Mouse (Mus musculus) neural tube, embryonic 15.5 days (tissue): ENCODE measurements around the gene Itsn1. TPM values are rescaled to one million over a fixed set of nuclear protein-coding genes. Genes with fewer than 3 reads are reported as not detected.

Source experiments
- ATAC-seq: fragments of 200-750 bp; cut with Nextera tagmentation; 2 replicates; pipeline ENCODE4 v1.8.0; 2017; ENCODE audit warnings: mild to moderate bottlenecking, moderate TSS enrichment, moderate library complexity; ENCODE audit not compliant: low FRiP score
- H3K27ac ChIP-seq: fragments of 300-500 bp; sonication (generic); replicated peaks from 2 replicates; pipeline ENCODE4 v1.5.1; 2015; ENCODE audit warnings: mild to moderate bottlenecking, inconsistent platforms
- H3K27me3 ChIP-seq: fragments of 300-500 bp; sonication (generic); replicated peaks from 2 replicates; pipeline ENCODE4 v1.6.1; 2015; ENCODE audit warnings: inconsistent platforms
- H3K36me3 ChIP-seq: fragments of 300-500 bp; sonication (generic); 2 replicates; pipeline ENCODE4 v1.6.1; 2015; ENCODE audit warnings: inconsistent platforms
- H3K4me1 ChIP-seq: fragments of 300-500 bp; sonication (generic); 2 replicates; pipeline ENCODE4 v1.6.1; 2015; ENCODE audit warnings: inconsistent platforms
- H3K4me2 ChIP-seq: fragments of 300-500 bp; sonication (generic); 2 replicates; pipeline ENCODE4 v1.6.1; 2015; ENCODE audit warnings: inconsistent platforms, mild to moderate bottlenecking, moderate library complexity
- H3K4me3 ChIP-seq: fragments of 300-500 bp; sonication (generic); replicated peaks from 2 replicates; pipeline ENCODE4 v1.5.1; 2015; ENCODE audit warnings: mild to moderate bottlenecking, inconsistent platforms
- H3K9ac ChIP-seq: fragments of 300-500 bp; sonication (generic); replicated peaks from 2 replicates; pipeline ENCODE4 v1.6.1; 2015; ENCODE audit warnings: mild to moderate bottlenecking, inconsistent platforms
- H3K9me3 ChIP-seq: fragments of 300-500 bp; sonication (generic); replicated peaks from 2 replicates; pipeline ENCODE4 v1.6.1; 2016; ENCODE audit warnings: inconsistent platforms
- WGBS: fragments of 180-500 bp; shearing (Covaris S2); methylation state at CpG from one replicate; pipeline ENCODE4 v1.1.7; 2015; ENCODE audit warnings: mixed read lengths; 5-methylcytosine and 5-hydroxymethylcytosine counted together
- polyA plus RNA-seq: library from polyadenylated mRNA; unstranded; fragments of >200 nt; fragmentation: Nextera tagmentation; extraction: Ambion mirVana; gene quantifications from 2 replicates; pipeline ENCODE4 v1.2.1, GENCODE M21; 2015

Itsn1 gene
- polyA plus RNA-seq, 1 experiment from 2014 or later: 48.6 TPM

GRCm38 (mm10) chr16:91927911-91928630 lies 199.0 kb downstream of the Itsn1 start:
- H3K36me3 ChIP-seq: peaks cover 65% of the 10 kb centered on the region
- no peak overlapping the region for H3K4me3 ChIP-seq
- WGBS: 89% methylated on average over 16 of the region's 16 CpGs
- ATAC-seq: no peak
- no peaks in the 10 kb centered on the region for H3K9me3 ChIP-seq
- H3K27me3 ChIP-seq: no peaks in the 10 kb centered on the region
- H3K4me2 ChIP-seq: no peak overlapping the region
- peaks cover 15% of the 10 kb centered on the region for H3K4me1 ChIP-seq
- H3K27ac ChIP-seq: no peak overlapping the region
- H3K9ac ChIP-seq: no peak overlapping the region

GRCm38 (mm10) chr16:91931078-91932013 lies 202.3 kb downstream of the Itsn1 start:
- Histone ChIP-seq H3K4me3 (peak overlapping the region; percentile 90), H3K27ac (peak overlapping the region; percentile 93), H3K9ac (peak overlapping the region; percentile 97), H3K27me3 (no peaks in the 10 kb centered on the region), H3K36me3 (peaks cover 34% of the 10 kb centered on the region), H3K9me3 (no peaks in the 10 kb centered on the region), H3K4me2 (peak overlapping the region; percentile 72), H3K4me1 (peaks cover 15% of the 10 kb centered on the region)
- WGBS: under 1% methylated on average over 53 of the region's 53 CpGs
- ATAC-seq: peak; percentile 93

- Histone ChIP-seq H3K9ac (no peak overlapping the region; the same call in 1 of the 2 replicates), H3K36me3 (peaks cover 25% of the 10 kb centered on the region), H3K4me1 (peaks cover 15% of the 10 kb centered on the region), H3K27me3 (no peaks in the 10 kb centered on the region), H3K4me3 (peak overlapping the region; percentile 90), H3K9me3 (no peaks in the 10 kb centered on the region), H3K4me2 (peak overlapping the region; percentile 72), H3K27ac (no peak overlapping the region)
- no peak for ATAC-seq
- WGBS: 56% methylated on average over 8 of the region's 8 CpGs
These were observed 203.1 kb downstream of the Itsn1 start for GRCm38 (mm10) chr16:91932082-91932690.

GRCm38 (mm10) chr16:91932843-91933518 lies 203.9 kb downstream of the Itsn1 start:
- Histone ChIP-seq H3K36me3 (peaks cover 17% of the 10 kb centered on the region), H3K27me3 (no peaks in the 10 kb centered on the region), H3K27ac (no peak overlapping the region), H3K4me2 (no peak overlapping the region), H3K9me3 (no peaks in the 10 kb centered on the region), H3K9ac (no peak overlapping the region), H3K4me1 (peaks cover 15% of the 10 kb centered on the region), H3K4me3 (no peak overlapping the region)
- 57% methylated on average over 9 of the region's 10 CpGs for WGBS
- ATAC-seq: no peak

- no peaks in the 10 kb centered on the region for H3K9me3 ChIP-seq
- WGBS: 31% methylated on average over 8 of the region's 8 CpGs
These were observed 206.0 kb downstream of the Itsn1 start for GRCm38 (mm10) chr16:91935108-91935507.

GRCm38 (mm10) chr16:91935726-91936125 lies 206.6 kb downstream of the Itsn1 start:
- Histone ChIP-seq H3K27ac (no peak overlapping the region), H3K4me1 (peaks cover 2% of the 10 kb centered on the region), H3K27me3 (no peaks in the 10 kb centered on the region), H3K4me2 (no peak overlapping the region), H3K9ac (no peak overlapping the region), H3K4me3 (no peak overlapping the region), H3K36me3 (no peaks in the 10 kb centered on the region), H3K9me3 (no peaks in the 10 kb centered on the region)
- 62% methylated on average over 8 of the region's 8 CpGs for WGBS
- no peak for ATAC-seq

More at GRCm38 (mm10) chr16:91935108-91935507, 206.0 kb downstream of the Itsn1 start:
- Histone ChIP-seq H3K27me3 (no peaks in the 10 kb centered on the region), H3K4me2 (no peak overlapping the region), H3K9ac (no peak overlapping the region), H3K27ac (no peak overlapping the region), H3K36me3 (no peaks in the 10 kb centered on the region), H3K4me3 (no peak overlapping the region), H3K4me1 (peaks cover 8% of the 10 kb centered on the region)
- ATAC-seq: no peak

GRCm38 (mm10) chr16:91936340-91937030 lies 207.4 kb downstream of the Itsn1 start:
- no peak overlapping the region for H3K4me2 ChIP-seq
- no peaks in the 10 kb centered on the region for H3K27me3 ChIP-seq
- no peak overlapping the region for H3K4me3 ChIP-seq
- no peaks in the 10 kb centered on the region for H3K9me3 ChIP-seq
- no peaks in the 10 kb centered on the region for H3K36me3 ChIP-seq
- H3K4me1 ChIP-seq: no peaks in the 10 kb centered on the region
- peak; percentile 4; the same call in 1 of the 2 replicates for ATAC-seq
- H3K9ac ChIP-seq: no peak overlapping the region
- H3K27ac ChIP-seq: no peak overlapping the region
- WGBS: 55% methylated on average over 10 of the region's 10 CpGs

GRCm38 (mm10) chr16:91937281-91937680 lies 208.2 kb downstream of the Itsn1 start:
- no peaks in the 10 kb centered on the region for H3K4me1 ChIP-seq
- WGBS: 93% methylated on average over 11 of the region's 11 CpGs
- H3K9ac ChIP-seq: no peak overlapping the region
- no peak for ATAC-seq
- H3K9me3 ChIP-seq: no peaks in the 10 kb centered on the region
- H3K4me3 ChIP-seq: no peak overlapping the region
- no peaks in the 10 kb centered on the region for H3K36me3 ChIP-seq
- H3K27me3 ChIP-seq: no peaks in the 10 kb centered on the region
- H3K4me2 ChIP-seq: no peak overlapping the region
- no peak overlapping the region for H3K27ac ChIP-seq

- Histone ChIP-seq H3K4me3 (no peak overlapping the region), H3K27me3 (no peaks in the 10 kb centered on the region), H3K4me1 (no peaks in the 10 kb centered on the region), H3K9me3 (no peaks in the 10 kb centered on the region), H3K9ac (no peak overlapping the region), H3K36me3 (no peaks in the 10 kb centered on the region), H3K4me2 (no peak overlapping the region), H3K27ac (no peak overlapping the region)
- no peak for ATAC-seq
- WGBS: 76% methylated on average over 5 of the region's 5 CpGs
These were observed 209.1 kb downstream of the Itsn1 start for GRCm38 (mm10) chr16:91938141-91938540.

GRCm38 (mm10) chr16:91940726-91941125 lies 211.6 kb downstream of the Itsn1 start:
- H3K9me3 ChIP-seq: no peaks in the 10 kb centered on the region
- WGBS: 87% methylated on average over 6 of the region's 6 CpGs
- no peak overlapping the region for H3K27ac ChIP-seq
- H3K9ac ChIP-seq: no peak overlapping the region
- no peaks in the 10 kb centered on the region for H3K36me3 ChIP-seq
- H3K27me3 ChIP-seq: no peaks in the 10 kb centered on the region
- no peaks in the 10 kb centered on the region for H3K4me1 ChIP-seq
- H3K4me3 ChIP-seq: no peak overlapping the region
- no peak for ATAC-seq
- H3K4me2 ChIP-seq: no peak overlapping the region

GRCm38 (mm10) chr16:91942201-91942600 lies 213.1 kb downstream of the Itsn1 start:
- no peaks in the 10 kb centered on the region for H3K4me1 ChIP-seq
- no peaks in the 10 kb centered on the region for H3K36me3 ChIP-seq
- 88% methylated on average over 14 of the region's 14 CpGs for WGBS
- no peaks in the 10 kb centered on the region for H3K9me3 ChIP-seq
- no peak for ATAC-seq
- no peak overlapping the region for H3K4me3 ChIP-seq
- H3K27ac ChIP-seq: no peak overlapping the region
- H3K9ac ChIP-seq: no peak overlapping the region
- no peak overlapping the region for H3K4me2 ChIP-seq
- H3K27me3 ChIP-seq: no peaks in the 10 kb centered on the region
